Mouse (Mus musculus): Measurements from ENCODE around the gene Podn. TPM values are rescaled to one million over a fixed set of nuclear protein-coding genes. Genes with fewer than 3 reads are reported as not detected.

Gene Podn
- 1 to 10 TPM in 1 of 2 experiments, under 1 TPM in 1; 0.04 to 1.7 TPM for polyA plus RNA-seq (2012; fragmentation: generic; extraction: Trizol)

GRCm38 (mm10) chr4:108096345-108096744 is at the start of gene Podn:
Gene Podn, minus strand, starts transcription at chr4:108096445.

DNA sequence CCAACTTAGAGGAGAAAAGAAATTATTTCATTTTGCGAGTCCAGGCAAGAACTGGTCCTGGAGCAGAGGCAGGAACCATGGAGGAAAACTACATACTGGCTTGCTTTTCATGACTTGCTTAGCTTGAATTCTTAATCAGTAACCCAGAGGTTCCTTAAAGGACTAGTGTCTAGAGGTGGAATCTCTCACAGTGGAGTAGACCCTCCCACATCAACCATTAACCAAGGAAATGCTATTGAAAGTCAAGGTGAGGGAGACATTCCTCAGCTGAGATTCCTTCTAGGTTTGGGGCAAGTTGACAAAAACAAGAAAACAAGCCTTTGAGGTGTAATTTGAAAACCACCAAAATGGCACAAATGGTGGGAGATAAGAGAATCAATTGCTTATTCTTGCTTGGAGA is 48.6 kb upstream of the Podn start, which contains the start of gene Scp2:
Gene Scp2 (minus strand): TSS at position 119 of the 400 bp plus-strand sequence.

GRCm38 (mm10) chr4:107967966-107968682 is 128.1 kb downstream of the Podn start, which contains the start of gene Slc1a7:
Gene Slc1a7, plus strand, starts transcription at chr4:107968332.

Other genes with a start within 250 kb of the Podn start
- gene Magoh, start 216.7 kb downstream of the Podn start, polyA plus RNA-seq (2012; fragmentation: generic; extraction: Trizol) = 10 to 100 TPM; 22.3 to 95.4 TPM
- 10 to 100 TPM; 95.4 to 97.3 TPM for gene 0610037L13Rik, start 206.6 kb downstream of the Podn start, polyA plus RNA-seq (2012; fragmentation: generic; extraction: Trizol)
- gene Cpt2, start 172.8 kb downstream of the Podn start, polyA plus RNA-seq (2012; fragmentation: generic; extraction: Trizol) = 10 to 100 TPM; 15.6 to 40.9 TPM
- gene Slc1a7, start 128.1 kb downstream of the Podn start, polyA plus RNA-seq (2012; fragmentation: generic; extraction: Trizol) = not detected
- 10 to 100 TPM; 24.8 to 77.9 TPM for gene Scp2, start 48.6 kb upstream of the Podn start, polyA plus RNA-seq (2012; fragmentation: generic; extraction: Trizol)
- gene Echdc2, start 69.0 kb upstream of the Podn start, polyA plus RNA-seq (2012; fragmentation: generic; extraction: Trizol) = 10 to 100 TPM in 1 of 2 experiments, 1 to 10 TPM in 1; 9.9 to 35.6 TPM
- gene Zyg11a, start 121.6 kb upstream of the Podn start, polyA plus RNA-seq (2012; fragmentation: generic; extraction: Trizol) = not detected
- gene Zyg11b, start 204.7 kb upstream of the Podn start, polyA plus RNA-seq (2012; fragmentation: generic; extraction: Trizol) = 1 to 10 TPM in 1 of 2 experiments, under 1 TPM in 1; 0.44 to 4.1 TPM
- gene Coa7, start 231.7 kb upstream of the Podn start, polyA plus RNA-seq (2012; fragmentation: generic; extraction: Trizol) = 10 to 100 TPM; 16.3 to 30.0 TPM